Mouse (Mus musculus): Measurements from ENCODE around the gene Sdk1. TPM values are rescaled to one million over a fixed set of nuclear protein-coding genes. Genes with fewer than 3 reads are reported as not detected.
A peak's percentile ranks its signal among the peaks of the same experiment; 100 is the strongest.

Gene Sdk1
- polyA plus RNA-seq, 1 experiment from 2014 or later: 4.8 TPM

- Histone ChIP-seq H3K27me3 (replicated peaks; ENCODE audit: control insufficient read depth, insufficient read depth, low read length) (no peaks in the 10 kb centered on the region), H3K4me1 (replicated peaks; ENCODE audit: control insufficient read depth, insufficient read depth, low read length) (no peaks in the 10 kb centered on the region), H3K27ac (ENCODE audit: low read depth) (no peak overlapping the region), H3K4me2 (ENCODE audit: low read length) (no peak overlapping the region), H3K9me3 (ENCODE audit: control insufficient read depth, low read length) (no peaks in the 10 kb centered on the region), H3K9ac (ENCODE audit: low read length) (no peak overlapping the region), H3K36me3 (ENCODE audit: control insufficient read depth, insufficient read depth, low read length) (no peaks in the 10 kb centered on the region), H3K4me3 (ENCODE audit: low read depth, low read length) (no peak overlapping the region)
- no peak for ATAC-seq (replicated peaks; ENCODE audit: low FRiP score, low TSS enrichment, low read depth)
- 86% methylated on average over 4 of the region's 4 CpGs for WGBS
- no peak for DNase-seq (ENCODE audit: low spot score)
These were observed 744.3 kb downstream of the Sdk1 start for GRCm38 (mm10) chr5:141985551-141985950.

- DNase-seq (ENCODE audit: low spot score): no peak
- 44% methylated on average over 1 of the region's 1 CpGs for WGBS
These were observed 746.1 kb downstream of the Sdk1 start for GRCm38 (mm10) chr5:141987287-141987799.

GRCm38 (mm10) chr5:141988685-141989084 lies 747.4 kb downstream of the Sdk1 start:
- Histone ChIP-seq H3K4me3 (ENCODE audit: low read depth, low read length) (no peak overlapping the region), H3K9me3 (ENCODE audit: control insufficient read depth, low read length) (no peaks in the 10 kb centered on the region), H3K9ac (ENCODE audit: low read length) (no peak overlapping the region), H3K27ac (ENCODE audit: low read depth) (no peak overlapping the region), H3K27me3 (replicated peaks; ENCODE audit: control insufficient read depth, insufficient read depth, low read length) (no peaks in the 10 kb centered on the region), H3K36me3 (ENCODE audit: control insufficient read depth, insufficient read depth, low read length) (no peaks in the 10 kb centered on the region), H3K4me1 (replicated peaks; ENCODE audit: control insufficient read depth, insufficient read depth, low read length) (no peaks in the 10 kb centered on the region), H3K4me2 (ENCODE audit: low read length) (no peak overlapping the region)
- no peak for DNase-seq (ENCODE audit: low spot score)
- no peak for ATAC-seq (replicated peaks; ENCODE audit: low FRiP score, low TSS enrichment, low read depth)
- 69% methylated on average over 5 of the region's 5 CpGs for WGBS

More at GRCm38 (mm10) chr5:141987287-141987799, 746.1 kb downstream of the Sdk1 start:
- H3K9me3 ChIP-seq (ENCODE audit: control insufficient read depth, low read length): no peaks in the 10 kb centered on the region
- no peaks in the 10 kb centered on the region for H3K27me3 ChIP-seq (replicated peaks; ENCODE audit: control insufficient read depth, insufficient read depth, low read length)
- no peak overlapping the region for H3K9ac ChIP-seq (ENCODE audit: low read length)
- no peak overlapping the region for H3K4me3 ChIP-seq (ENCODE audit: low read depth, low read length)
- H3K36me3 ChIP-seq (ENCODE audit: control insufficient read depth, insufficient read depth, low read length): no peaks in the 10 kb centered on the region
- H3K27ac ChIP-seq (ENCODE audit: low read depth): no peak overlapping the region
- H3K4me1 ChIP-seq (replicated peaks; ENCODE audit: control insufficient read depth, insufficient read depth, low read length): no peaks in the 10 kb centered on the region
- ATAC-seq (replicated peaks; ENCODE audit: low FRiP score, low TSS enrichment, low read depth): no peak
- no peak overlapping the region for H3K4me2 ChIP-seq (ENCODE audit: low read length)

GRCm38 (mm10) chr5:141994192-141994591 lies 752.9 kb downstream of the Sdk1 start:
- Histone ChIP-seq H3K4me3 (ENCODE audit: low read depth, low read length) (no peak overlapping the region), H3K9ac (ENCODE audit: low read length) (no peak overlapping the region), H3K9me3 (ENCODE audit: control insufficient read depth, low read length) (0 out of 2 replicates have a peak, but pooled peaks cover 1% of the 10 kb centered on the region), H3K4me1 (replicated peaks; ENCODE audit: control insufficient read depth, insufficient read depth, low read length) (no peaks in the 10 kb centered on the region), H3K4me2 (ENCODE audit: low read length) (no peak overlapping the region), H3K27ac (ENCODE audit: low read depth) (no peak overlapping the region), H3K27me3 (replicated peaks; ENCODE audit: control insufficient read depth, insufficient read depth, low read length) (no peaks in the 10 kb centered on the region), H3K36me3 (ENCODE audit: control insufficient read depth, insufficient read depth, low read length) (no peaks in the 10 kb centered on the region)
- WGBS: 83% methylated on average over 3 of the region's 3 CpGs
- DNase-seq (ENCODE audit: low spot score): no peak
- ATAC-seq (replicated peaks; ENCODE audit: low FRiP score, low TSS enrichment, low read depth): no peak

- Histone ChIP-seq H3K36me3 (ENCODE audit: control insufficient read depth, insufficient read depth, low read length) (peaks cover 7% of the 10 kb centered on the region; the same call in 1 of the 2 replicates), H3K4me2 (ENCODE audit: low read length) (no peak overlapping the region), H3K9me3 (ENCODE audit: control insufficient read depth, low read length) (0 out of 2 replicates have a peak, but pooled peaks cover 8% of the 10 kb centered on the region), H3K4me1 (replicated peaks; ENCODE audit: control insufficient read depth, insufficient read depth, low read length) (peaks cover 2% of the 10 kb centered on the region; the same call in 1 of the 2 replicates), H3K9ac (ENCODE audit: low read length) (no peak overlapping the region), H3K27me3 (replicated peaks; ENCODE audit: control insufficient read depth, insufficient read depth, low read length) (no peaks in the 10 kb centered on the region), H3K27ac (ENCODE audit: low read depth) (no peak overlapping the region), H3K4me3 (ENCODE audit: low read depth, low read length) (no peak overlapping the region)
- ATAC-seq (replicated peaks; ENCODE audit: low FRiP score, low TSS enrichment, low read depth): no peak
- DNase-seq (ENCODE audit: low spot score): no peak
- 97% methylated on average over 1 of the region's 1 CpGs for WGBS
These were observed 759.0 kb downstream of the Sdk1 start for GRCm38 (mm10) chr5:142000247-142000646.

GRCm38 (mm10) chr5:142001131-142001530 lies 759.8 kb downstream of the Sdk1 start:
- DNase-seq (ENCODE audit: low spot score) (no peak), ATAC-seq (replicated peaks; ENCODE audit: low FRiP score, low TSS enrichment, low read depth) (no peak)
- Histone ChIP-seq H3K9ac (ENCODE audit: low read length) (no peak overlapping the region), H3K9me3 (ENCODE audit: control insufficient read depth, low read length) (0 out of 2 replicates have a peak, but pooled peaks cover 8% of the 10 kb centered on the region), H3K27ac (ENCODE audit: low read depth) (0 out of 2 replicates have a peak overlapping the region, but pooled peaks have one; percentile 33), H3K27me3 (replicated peaks; ENCODE audit: control insufficient read depth, insufficient read depth, low read length) (no peaks in the 10 kb centered on the region), H3K4me3 (ENCODE audit: low read depth, low read length) (no peak overlapping the region), H3K4me2 (ENCODE audit: low read length) (no peak overlapping the region), H3K36me3 (ENCODE audit: control insufficient read depth, insufficient read depth, low read length) (peaks cover 7% of the 10 kb centered on the region; the same call in 1 of the 2 replicates), H3K4me1 (replicated peaks; ENCODE audit: control insufficient read depth, insufficient read depth, low read length) (peaks cover 2% of the 10 kb centered on the region; the same call in 1 of the 2 replicates)
- WGBS: 45% methylated on average over 6 of the region's 6 CpGs

- H3K9me3 ChIP-seq (ENCODE audit: control insufficient read depth, low read length): 0 out of 2 replicates have a peak, but pooled peaks cover 8% of the 10 kb centered on the region
- H3K4me3 ChIP-seq (ENCODE audit: low read depth, low read length): no peak overlapping the region
- H3K9ac ChIP-seq (ENCODE audit: low read length): no peak overlapping the region
- peaks cover 7% of the 10 kb centered on the region; the same call in 1 of the 2 replicates for H3K36me3 ChIP-seq (ENCODE audit: control insufficient read depth, insufficient read depth, low read length)
- peaks cover 2% of the 10 kb centered on the region; the same call in 1 of the 2 replicates for H3K4me1 ChIP-seq (replicated peaks; ENCODE audit: control insufficient read depth, insufficient read depth, low read length)
- H3K27me3 ChIP-seq (replicated peaks; ENCODE audit: control insufficient read depth, insufficient read depth, low read length): no peaks in the 10 kb centered on the region
- peak overlapping the region; percentile 64 for H3K27ac ChIP-seq (ENCODE audit: low read depth)
- DNase-seq (ENCODE audit: low spot score): no peak
- WGBS: 34% methylated on average over 3 of the region's 3 CpGs
- ATAC-seq (replicated peaks; ENCODE audit: low FRiP score, low TSS enrichment, low read depth): peak; percentile 69
- no peak overlapping the region for H3K4me2 ChIP-seq (ENCODE audit: low read length)
These were observed 760.7 kb downstream of the Sdk1 start for GRCm38 (mm10) chr5:142001973-142002372.

GRCm38 (mm10) chr5:142010189-142010588 lies 768.9 kb downstream of the Sdk1 start:
- no peak for ATAC-seq (replicated peaks; ENCODE audit: low FRiP score, low TSS enrichment, low read depth)
- H3K36me3 ChIP-seq (ENCODE audit: control insufficient read depth, insufficient read depth, low read length): no peaks in the 10 kb centered on the region; the same call in 1 of the 2 replicates

GRCm38 (mm10) chr5:142017001-142017400 lies 775.7 kb downstream of the Sdk1 start:
- no peak overlapping the region for H3K4me3 ChIP-seq (ENCODE audit: low read depth, low read length)
- H3K4me2 ChIP-seq (ENCODE audit: low read length): no peak overlapping the region
- no peaks in the 10 kb centered on the region for H3K27me3 ChIP-seq (replicated peaks; ENCODE audit: control insufficient read depth, insufficient read depth, low read length)
- H3K9me3 ChIP-seq (ENCODE audit: control insufficient read depth, low read length): peaks cover 3% of the 10 kb centered on the region; the same call in 1 of the 2 replicates
- no peak for DNase-seq (ENCODE audit: low spot score)
- no peaks in the 10 kb centered on the region for H3K4me1 ChIP-seq (replicated peaks; ENCODE audit: control insufficient read depth, insufficient read depth, low read length)
- no peak for ATAC-seq (replicated peaks; ENCODE audit: low FRiP score, low TSS enrichment, low read depth)
- no peak overlapping the region for H3K27ac ChIP-seq (ENCODE audit: low read depth)
- no peak overlapping the region for H3K9ac ChIP-seq (ENCODE audit: low read length)
- no peaks in the 10 kb centered on the region; the same call in 1 of the 2 replicates for H3K36me3 ChIP-seq (ENCODE audit: control insufficient read depth, insufficient read depth, low read length)
- 94% methylated on average over 7 of the region's 7 CpGs for WGBS

More at GRCm38 (mm10) chr5:142010189-142010588, 768.9 kb downstream of the Sdk1 start:
- Histone ChIP-seq H3K9ac (ENCODE audit: low read length) (no peak overlapping the region), H3K9me3 (ENCODE audit: control insufficient read depth, low read length) (peaks cover 3% of the 10 kb centered on the region; the same call in 1 of the 2 replicates), H3K4me1 (replicated peaks; ENCODE audit: control insufficient read depth, insufficient read depth, low read length) (no peaks in the 10 kb centered on the region), H3K27ac (ENCODE audit: low read depth) (no peak overlapping the region), H3K4me3 (ENCODE audit: low read depth, low read length) (no peak overlapping the region), H3K27me3 (replicated peaks; ENCODE audit: control insufficient read depth, insufficient read depth, low read length) (no peaks in the 10 kb centered on the region), H3K4me2 (ENCODE audit: low read length) (no peak overlapping the region)
- WGBS: 49% methylated on average over 3 of the region's 3 CpGs
- no peak for DNase-seq (ENCODE audit: low spot score)

All from intestine, embryonic 14.5 days (tissue).